Mouse (Mus musculus): ENCODE results near the gene Speer4f1. TPM values are rescaled to one million over a fixed set of nuclear protein-coding genes. Genes with fewer than 3 reads are reported as not detected.

Speer4f1 gene
- polyA plus RNA-seq, 1 experiment = not detected

GRCm38 (mm10) chr5:17489894-17490293 lies 14.0 kb downstream of the Speer4f1 start:
- TF ChIP-seq POLR2A (IDR thresholded peaks at IDR 0.05; ENCODE audit: extremely low read depth, insufficient read depth, low read length) (no peak), CTCF (IDR thresholded peaks at IDR 0.05; ENCODE audit: extremely low read depth, insufficient read depth, low read length) (no peak)
- no peak overlapping the region for H3K4me3 ChIP-seq (ENCODE audit: insufficient read depth, low read length)

GRCm38 (mm10) chr5:17495616-17496015 lies 19.7 kb downstream of the Speer4f1 start:
- Histone ChIP-seq H3K4me3 (ENCODE audit: insufficient read depth, low read length) (no peak overlapping the region), H3K4me1 (ENCODE audit: control insufficient read depth, insufficient read depth, low read length) (no peaks in the 10 kb centered on the region), H3K27ac (ENCODE audit: insufficient read depth, low read length) (no peak overlapping the region)
- TF ChIP-seq POLR2A (IDR thresholded peaks at IDR 0.05; ENCODE audit: extremely low read depth, insufficient read depth, low read length) (no peak), CTCF (IDR thresholded peaks at IDR 0.05; ENCODE audit: extremely low read depth, insufficient read depth, low read length) (no peak)

More at GRCm38 (mm10) chr5:17489894-17490293, 14.0 kb downstream of the Speer4f1 start:
- H3K4me1 ChIP-seq (ENCODE audit: control insufficient read depth, insufficient read depth, low read length) = no peaks in the 10 kb centered on the region
- no peak overlapping the region for H3K27ac ChIP-seq (ENCODE audit: insufficient read depth, low read length)

GRCm38 (mm10) chr5:17496650-17497049 lies 20.8 kb downstream of the Speer4f1 start:
- no peak overlapping the region for H3K27ac ChIP-seq (ENCODE audit: insufficient read depth, low read length)
- TF ChIP-seq CTCF (IDR thresholded peaks at IDR 0.05; ENCODE audit: extremely low read depth, insufficient read depth, low read length) = no peak
- no peak for TF ChIP-seq POLR2A (IDR thresholded peaks at IDR 0.05; ENCODE audit: extremely low read depth, insufficient read depth, low read length)
- H3K4me1 ChIP-seq (ENCODE audit: control insufficient read depth, insufficient read depth, low read length) = no peaks in the 10 kb centered on the region
- H3K4me3 ChIP-seq (ENCODE audit: insufficient read depth, low read length) = no peak overlapping the region

GRCm38 (mm10) chr5:17499873-17500329 lies 24.0 kb downstream of the Speer4f1 start:
- TF ChIP-seq CTCF (IDR thresholded peaks at IDR 0.05; ENCODE audit: extremely low read depth, insufficient read depth, low read length) (no peak), POLR2A (IDR thresholded peaks at IDR 0.05; ENCODE audit: extremely low read depth, insufficient read depth, low read length) (no peak)
- no peak overlapping the region for H3K4me3 ChIP-seq (ENCODE audit: insufficient read depth, low read length)
- no peak overlapping the region for H3K27ac ChIP-seq (ENCODE audit: insufficient read depth, low read length)
- H3K4me1 ChIP-seq (ENCODE audit: control insufficient read depth, insufficient read depth, low read length) = no peaks in the 10 kb centered on the region

GRCm38 (mm10) chr5:17500866-17501265 lies 25.0 kb downstream of the Speer4f1 start:
- H3K4me1 ChIP-seq (ENCODE audit: control insufficient read depth, insufficient read depth, low read length) = no peaks in the 10 kb centered on the region
- no peak overlapping the region for H3K4me3 ChIP-seq (ENCODE audit: insufficient read depth, low read length)
- TF ChIP-seq POLR2A (IDR thresholded peaks at IDR 0.05; ENCODE audit: extremely low read depth, insufficient read depth, low read length) (no peak), CTCF (IDR thresholded peaks at IDR 0.05; ENCODE audit: extremely low read depth, insufficient read depth, low read length) (no peak)
- H3K27ac ChIP-seq (ENCODE audit: insufficient read depth, low read length) = no peak overlapping the region

GRCm38 (mm10) chr5:17505540-17505939 lies 29.6 kb downstream of the Speer4f1 start:
- Histone ChIP-seq H3K4me3 (ENCODE audit: insufficient read depth, low read length) (no peak overlapping the region), H3K27ac (ENCODE audit: insufficient read depth, low read length) (no peak overlapping the region), H3K4me1 (ENCODE audit: control insufficient read depth, insufficient read depth, low read length) (no peaks in the 10 kb centered on the region)
- TF ChIP-seq POLR2A (IDR thresholded peaks at IDR 0.05; ENCODE audit: extremely low read depth, insufficient read depth, low read length) (no peak), CTCF (IDR thresholded peaks at IDR 0.05; ENCODE audit: extremely low read depth, insufficient read depth, low read length) (no peak)

GRCm38 (mm10) chr5:17508038-17508437 lies 32.1 kb downstream of the Speer4f1 start:
- TF ChIP-seq POLR2A (IDR thresholded peaks at IDR 0.05; ENCODE audit: extremely low read depth, insufficient read depth, low read length) (no peak), CTCF (IDR thresholded peaks at IDR 0.05; ENCODE audit: extremely low read depth, insufficient read depth, low read length) (no peak)
- H3K27ac ChIP-seq (ENCODE audit: insufficient read depth, low read length) = no peak overlapping the region
- H3K4me3 ChIP-seq (ENCODE audit: insufficient read depth, low read length) = no peak overlapping the region

More at GRCm38 (mm10) chr5:17508038-17508437, 32.1 kb downstream of the Speer4f1 start:
- no peaks in the 10 kb centered on the region for H3K4me1 ChIP-seq (ENCODE audit: control insufficient read depth, insufficient read depth, low read length)

Other genes with a start within 250 kb of the Speer4f1 start
- not detected in 2 replicates for gene Speer4f2, start 102.9 kb upstream of the Speer4f1 start, polyA plus RNA-seq (2012; rRNA removed)
- 9.4 and 11.2 TPM in 2 replicates for gene Sema3c, start 98.2 kb downstream of the Speer4f1 start, polyA plus RNA-seq (2012; rRNA removed)

All from cortical plate, adult 2 months (tissue).